Mouse (Mus musculus) limb, embryonic 11.5 days (tissue): ENCODE data around the gene Col18a1. TPM values are rescaled to one million over a fixed set of nuclear protein-coding genes. Genes with fewer than 3 reads are reported as not detected.
A peak's percentile ranks its signal among the peaks of the same experiment; 100 is the strongest.

ENCODE experiments used
- ATAC-seq: fragments of 200-750 bp; cut with Nextera tagmentation; 2 replicates; pipeline ENCODE4 v1.8.0; 2017; ENCODE audit warnings: low read depth; ENCODE audit not compliant: insufficient number of reproducible peaks, low FRiP score, low TSS enrichment
- DNase-seq: peaks from one replicate; pipeline ENCODE4 v3.0.0-alpha.2; 2015; ENCODE audit warnings: low spot score
- H3K27ac ChIP-seq: fragments of 300-500 bp; sonication (generic); replicated peaks from 2 replicates; pipeline ENCODE4 v1.5.1; 2014; ENCODE audit warnings: low read depth, mild to moderate bottlenecking, low read length
- H3K27me3 ChIP-seq: fragments of 300-500 bp; sonication (generic); 2 replicates; pipeline ENCODE4 v1.6.1; 2014; ENCODE audit warnings: mild to moderate bottlenecking, low read length, mixed read lengths; ENCODE audit not compliant: control insufficient read depth, insufficient read depth
- H3K36me3 ChIP-seq: fragments of 300-500 bp; sonication (generic); 2 replicates; pipeline ENCODE4 v1.6.1; 2014; ENCODE audit warnings: mild to moderate bottlenecking, low read length, moderate library complexity, mixed read lengths; ENCODE audit not compliant: control insufficient read depth, insufficient read depth
- H3K4me1 ChIP-seq: fragments of 300-500 bp; sonication (generic); 2 replicates; pipeline ENCODE4 v1.6.1; 2014; ENCODE audit warnings: low read length, mixed read lengths; ENCODE audit not compliant: control insufficient read depth, insufficient read depth
- H3K4me2 ChIP-seq: fragments of 300-500 bp; sonication (generic); 2 replicates; pipeline ENCODE4 v1.6.1; 2014; ENCODE audit warnings: low read depth, mild to moderate bottlenecking, moderate library complexity; ENCODE audit not compliant: severe bottlenecking
- H3K4me3 ChIP-seq: fragments of 300-500 bp; sonication (generic); 2 replicates; pipeline ENCODE4 v1.5.1; 2014; ENCODE audit warnings: low read depth, low read length
- H3K9ac ChIP-seq: fragments of 300-500 bp; sonication (generic); 2 replicates; pipeline ENCODE4 v1.6.1; 2014; ENCODE audit warnings: mild to moderate bottlenecking, low read length
- H3K9me3 ChIP-seq: fragments of 300-500 bp; sonication (generic); 2 replicates; pipeline ENCODE4 v1.6.1; 2016; ENCODE audit warnings: low read length; ENCODE audit not compliant: control insufficient read depth
- WGBS: fragments of 180-500 bp; shearing (Covaris S2); extraction: QIAGEN DNeasy Blood & Tissue Kit; methylation state at CpG from one replicate; pipeline ENCODE4 v1.1.7; 2014; 5-methylcytosine and 5-hydroxymethylcytosine counted together
- polyA plus RNA-seq: library from polyadenylated mRNA; unstranded; fragments of >200 nt; fragmentation: Nextera tagmentation; extraction: Ambion mirVana; gene quantifications from 2 replicates; pipeline ENCODE4 v1.2.1, GENCODE M21; 2014

Col18a1 gene
- polyA plus RNA-seq, 1 experiment from 2014 or later, result 63.0 TPM

GRCm38 (mm10) chr10:77038579-77039174 is 127.7 kb downstream of the Col18a1 start:
- Histone ChIP-seq H3K9ac (no peak overlapping the region), H3K27me3 (no peaks in the 10 kb centered on the region), H3K9me3 (no peaks in the 10 kb centered on the region), H3K4me1 (peaks cover 11% of the 10 kb centered on the region), H3K4me3 (no peak overlapping the region), H3K4me2 (no peak overlapping the region), H3K36me3 (peaks cover 15% of the 10 kb centered on the region), H3K27ac (no peak overlapping the region)
- ATAC-seq (no peak), DNase-seq (no peak)
- WGBS, result 89% methylated on average over 8 of the region's 8 CpGs

- peaks cover 12% of the 10 kb centered on the region for H3K4me1 ChIP-seq
- no peak for DNase-seq
- H3K4me2 ChIP-seq, result no peak overlapping the region
- no peaks in the 10 kb centered on the region for H3K27me3 ChIP-seq
- 90% methylated on average over 6 of the region's 6 CpGs for WGBS
- peak overlapping the region; percentile 5; the same call in 1 of the 2 replicates for H3K4me3 ChIP-seq
- no peak overlapping the region for H3K9ac ChIP-seq
- peaks cover 6% of the 10 kb centered on the region; the same call in 1 of the 2 replicates for H3K36me3 ChIP-seq
- no peak overlapping the region for H3K27ac ChIP-seq
- no peak for ATAC-seq
- no peaks in the 10 kb centered on the region for H3K9me3 ChIP-seq
Measured at GRCm38 (mm10) chr10:77035487-77035886, 130.9 kb downstream of the Col18a1 start.

- peak overlapping the region; percentile 50 for H3K9ac ChIP-seq
- DNase-seq, result peak; percentile 61
- H3K4me2 ChIP-seq, result peak overlapping the region; percentile 84
- peak; percentile 57 for ATAC-seq
- H3K27ac ChIP-seq, result no peak overlapping the region
- H3K4me1 ChIP-seq, result peaks cover 12% of the 10 kb centered on the region
- H3K36me3 ChIP-seq, result no peaks in the 10 kb centered on the region
- H3K27me3 ChIP-seq, result no peaks in the 10 kb centered on the region
- H3K4me3 ChIP-seq, result peak overlapping the region; percentile 69
- WGBS, result under 1% methylated on average over 30 of the region's 30 CpGs
- H3K9me3 ChIP-seq, result no peaks in the 10 kb centered on the region
Measured at GRCm38 (mm10) chr10:77033323-77034025, 132.9 kb downstream of the Col18a1 start.

GRCm38 (mm10) chr10:77032591-77033322 is 133.6 kb downstream of the Col18a1 start:
- Histone ChIP-seq H3K9me3 (no peaks in the 10 kb centered on the region), H3K9ac (peak overlapping the region; percentile 50), H3K4me3 (peak overlapping the region; percentile 69), H3K27ac (no peak overlapping the region; the same call in 1 of the 2 replicates), H3K27me3 (no peaks in the 10 kb centered on the region), H3K36me3 (no peaks in the 10 kb centered on the region), H3K4me2 (peak overlapping the region; percentile 84), H3K4me1 (peaks cover 12% of the 10 kb centered on the region)
- ATAC-seq (peak; percentile 91), DNase-seq (peak; percentile 97)
- WGBS, result under 1% methylated on average over 49 of the region's 49 CpGs

- peak; percentile 5; the same call in 1 of the 2 replicates for ATAC-seq
- Histone ChIP-seq H3K27ac (no peak within 1 kb of the TSS; the same call in 1 of the 2 replicates), H3K9ac (peak within 1 kb of the TSS; percentile 50), H3K9me3 (no peaks in the 10 kb centered on the region), H3K27me3 (no peaks in the 10 kb centered on the region), H3K4me1 (peaks cover 12% of the 10 kb centered on the region), H3K36me3 (no peaks in the 10 kb centered on the region), H3K4me3 (peak within 1 kb of the TSS; percentile 69), H3K4me2 (peak within 1 kb of the TSS; percentile 84)
- WGBS, result 34% methylated on average over 13 of the region's 13 CpGs
- no peak for DNase-seq
Measured at GRCm38 (mm10) chr10:77031768-77032375, 134.5 kb downstream of the Col18a1 start, which contains the start of gene Slc19a1. Gene Slc19a1 (plus strand): TSS chr10:77032241.

- ATAC-seq, result no peak
- H3K4me3 ChIP-seq, result no peak overlapping the region
- no peak overlapping the region for H3K27ac ChIP-seq
- no peak for DNase-seq
- no peak overlapping the region for H3K4me2 ChIP-seq
- H3K9ac ChIP-seq, result no peak overlapping the region
- WGBS, result 82% methylated on average over 5 of the region's 5 CpGs
- no peaks in the 10 kb centered on the region for H3K9me3 ChIP-seq
- no peaks in the 10 kb centered on the region for H3K36me3 ChIP-seq
- H3K4me1 ChIP-seq, result peaks cover 12% of the 10 kb centered on the region
- H3K27me3 ChIP-seq, result no peaks in the 10 kb centered on the region
Measured at GRCm38 (mm10) chr10:77030666-77031065, 135.7 kb downstream of the Col18a1 start.

- Histone ChIP-seq H3K9ac (no peak overlapping the region), H3K36me3 (no peaks in the 10 kb centered on the region), H3K4me2 (no peak overlapping the region), H3K4me1 (peaks cover 12% of the 10 kb centered on the region), H3K27me3 (no peaks in the 10 kb centered on the region), H3K9me3 (no peaks in the 10 kb centered on the region), H3K4me3 (no peak overlapping the region), H3K27ac (no peak overlapping the region)
- no peak for ATAC-seq
- no peak for DNase-seq
- WGBS, result 95% methylated on average over 4 of the region's 4 CpGs
Measured at GRCm38 (mm10) chr10:77029761-77030160, 136.6 kb downstream of the Col18a1 start.

- peaks cover 3% of the 10 kb centered on the region for H3K4me1 ChIP-seq
- no peak for DNase-seq
- no peaks in the 10 kb centered on the region for H3K9me3 ChIP-seq
- no peak overlapping the region for H3K4me2 ChIP-seq
- WGBS, result 74% methylated on average over 6 of the region's 6 CpGs
- no peak overlapping the region for H3K9ac ChIP-seq
- no peaks in the 10 kb centered on the region for H3K36me3 ChIP-seq
- no peak overlapping the region for H3K4me3 ChIP-seq
- H3K27me3 ChIP-seq, result no peaks in the 10 kb centered on the region
- no peak overlapping the region for H3K27ac ChIP-seq
- no peak for ATAC-seq
Measured at GRCm38 (mm10) chr10:77028782-77029296, 137.5 kb downstream of the Col18a1 start.
